Mouse (Mus musculus): ENCODE measurements around the gene Prdm4.

GRCm38 (mm10) chr10:85962897-85963296 lies 46.0 kb upstream of the Prdm4 start:
- TF ChIP-seq CTCF (IDR thresholded peaks at IDR 0.05; ENCODE audit: borderline replicate concordance, insufficient read depth, low read length) (no peak), POLR2A (IDR thresholded peaks at IDR 0.05; ENCODE audit: low read depth, low read length) (no peak)

Measured in embryonic fibroblast, embryonic 13.5 days (primary cell).